Mouse (Mus musculus) testis, postnatal 14 days (tissue): ENCODE results near the gene Cebpg.

Source experiments
- DNase-seq: peaks from one replicate; pipeline ENCODE4 v3.0.0; 2021; ENCODE audit warnings: low spot score

Gene Cebpg

GRCm38 (mm10) chr7:35056436-35056864, at the start of gene Cebpg:
Gene Cebpg (minus strand): TSS chr7:35056573.
- DNase-seq: peak; percentile 95

DNA sequence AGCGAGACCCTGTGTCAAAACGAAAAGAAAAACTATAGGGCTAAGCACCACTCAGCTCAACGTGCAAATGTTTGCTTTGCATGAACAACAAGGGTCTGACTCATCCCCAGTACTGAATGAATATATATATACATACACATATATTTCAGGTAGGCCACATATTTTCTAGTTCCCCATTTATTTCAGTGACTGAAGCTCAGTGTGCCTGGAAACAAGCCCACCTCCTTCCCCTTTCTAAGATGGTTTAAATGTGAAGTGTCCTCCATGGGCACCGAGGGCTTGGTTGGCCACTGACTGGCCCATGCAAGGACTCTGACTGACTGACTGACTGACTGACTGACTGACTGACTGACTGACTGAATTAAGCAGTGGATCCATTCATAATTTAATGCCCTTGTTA, 43.2 kb upstream of the Cebpg start:
- no peak for DNase-seq

DNA sequence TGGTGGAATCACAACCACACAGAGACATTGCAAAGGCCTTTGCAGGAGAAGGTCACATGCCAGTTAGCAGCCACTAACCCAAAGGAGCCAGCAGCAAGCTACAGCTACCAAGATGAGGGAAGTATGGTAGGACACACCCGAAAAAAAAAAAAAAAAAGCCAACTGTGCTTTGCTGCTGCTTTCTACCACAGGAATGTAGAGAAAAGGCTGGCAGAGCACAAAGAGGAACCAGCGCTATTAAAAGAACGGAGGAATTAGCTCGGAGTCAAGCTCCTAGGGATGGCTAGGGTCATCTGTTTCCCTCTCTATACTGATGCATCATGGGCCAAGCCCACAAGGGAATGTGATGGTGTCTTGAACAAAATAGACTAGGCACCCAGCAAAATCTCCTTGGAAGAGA, 42.4 kb upstream of the Cebpg start:
- DNase-seq: no peak

- no peak for DNase-seq
Observed at GRCm38 (mm10) chr7:35094975-35095678, 38.8 kb upstream of the Cebpg start.

DNA sequence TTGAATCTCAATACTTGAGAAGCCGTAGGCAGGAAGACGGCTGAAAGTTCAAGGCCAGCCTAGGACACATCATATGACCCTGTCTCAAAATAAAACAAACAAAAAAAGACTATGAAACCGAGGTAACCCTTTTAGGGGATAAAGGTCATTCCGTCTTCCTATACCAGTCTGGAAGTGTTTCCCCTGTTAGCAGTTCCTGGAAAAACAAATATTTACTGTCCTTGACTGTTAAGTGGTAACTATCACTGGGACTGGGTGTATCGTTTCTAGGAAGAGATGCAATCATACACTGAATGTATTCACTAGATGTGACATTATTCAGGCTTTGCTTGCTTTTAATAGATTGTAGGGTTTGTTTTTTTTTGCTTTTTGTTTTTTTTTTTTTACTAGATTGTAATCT, 34.2 kb upstream of the Cebpg start:
- no peak for DNase-seq

DNA sequence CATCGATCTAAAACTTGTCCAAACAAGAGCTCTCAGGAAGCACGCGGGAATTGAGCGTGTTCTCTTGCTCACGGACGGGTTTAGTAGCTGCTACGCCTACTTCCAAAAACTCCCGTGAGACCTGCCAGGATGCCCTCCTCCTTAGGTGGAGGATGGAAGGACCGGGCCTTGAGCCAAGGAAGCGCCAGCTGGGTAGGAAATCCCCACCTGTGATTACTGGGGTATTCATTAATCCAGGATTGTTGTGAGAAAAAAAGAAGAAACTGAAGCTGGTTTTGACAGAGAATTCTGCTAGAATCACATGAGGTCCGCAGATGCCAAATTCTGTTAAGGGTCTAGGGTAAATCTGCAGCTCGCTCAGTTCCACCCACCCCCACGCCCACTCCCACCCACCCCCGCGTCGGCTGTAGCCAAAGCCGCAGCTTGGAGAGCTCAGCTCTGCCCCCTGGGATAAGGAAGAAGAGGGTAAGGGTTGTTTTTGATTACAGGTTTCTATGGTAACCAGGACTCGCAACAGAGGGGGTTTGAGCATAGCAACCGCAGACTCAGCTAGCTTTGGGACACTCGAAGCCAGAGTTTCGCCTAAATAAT, 30.0 kb upstream of the Cebpg start:
- peak; percentile 25 for DNase-seq

DNA sequence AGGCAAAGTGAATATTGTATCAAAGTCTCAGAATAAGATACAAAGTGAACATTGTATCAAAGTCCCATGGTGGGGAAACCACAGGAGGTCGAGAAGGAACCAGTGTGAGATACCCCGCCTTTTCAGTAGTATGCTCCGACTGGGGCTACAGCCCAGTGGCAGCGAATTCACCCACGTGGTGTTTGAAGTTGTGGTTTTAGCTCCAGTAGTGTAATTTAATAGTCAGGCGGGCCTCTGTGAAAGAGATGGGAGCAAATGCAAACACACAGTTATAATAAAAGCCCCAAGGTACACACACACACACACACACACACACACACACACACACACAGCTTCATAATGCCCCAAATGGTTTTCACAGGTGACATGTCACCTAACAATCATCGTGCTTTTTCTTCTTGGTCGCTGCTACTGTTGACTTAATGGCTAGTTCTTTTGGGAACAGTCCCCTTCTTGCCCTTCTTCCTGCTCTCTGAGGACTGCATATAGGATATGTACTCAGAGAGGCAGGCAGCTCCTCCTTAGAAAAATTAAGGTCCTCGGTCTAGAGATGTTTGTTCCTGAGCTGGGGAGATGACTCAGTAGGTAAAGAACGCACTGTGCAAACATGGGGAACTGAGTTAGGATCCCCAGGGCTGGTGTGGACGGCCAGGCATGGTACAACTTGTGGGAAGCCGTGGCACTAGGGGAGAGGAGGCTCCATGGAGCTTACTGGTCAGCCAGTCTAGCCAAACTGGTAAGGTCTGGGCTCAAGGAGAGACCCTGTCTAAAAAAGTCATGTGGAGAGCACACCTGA, 28.4 kb upstream of the Cebpg start:
- DNase-seq: peak; percentile 24

- no peak for DNase-seq
Observed at GRCm38 (mm10) chr7:35081406-35082104, 25.2 kb upstream of the Cebpg start.

- DNase-seq: no peak
Observed at GRCm38 (mm10) chr7:35080843-35081338, 24.5 kb upstream of the Cebpg start.

DNA sequence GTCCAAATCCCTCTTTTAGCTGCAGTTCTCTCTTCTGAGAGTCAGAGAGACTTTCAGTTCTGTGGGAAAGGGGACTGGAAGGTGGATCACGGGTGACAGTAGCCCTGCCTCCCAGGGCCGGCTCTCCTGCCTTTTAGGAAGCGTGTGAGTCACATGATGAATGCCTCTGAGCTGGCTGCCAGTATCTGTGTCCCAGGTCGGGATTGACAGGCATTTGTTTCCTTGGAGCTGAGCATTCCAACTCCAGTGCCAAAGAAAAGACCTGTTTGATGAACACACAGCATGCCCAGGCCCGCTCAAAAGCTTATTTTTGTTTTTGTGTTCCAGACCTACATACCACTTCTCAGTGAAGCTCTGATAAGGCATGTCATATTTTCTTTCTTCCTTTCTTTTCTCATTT, 20.3 kb upstream of the Cebpg start:
- no peak for DNase-seq

GRCm38 (mm10) chr7:35066640-35067212, 10.4 kb upstream of the Cebpg start:
- no peak for DNase-seq

GRCm38 (mm10) chr7:35065958-35066357, 9.6 kb upstream of the Cebpg start:
- DNase-seq: no peak

DNA sequence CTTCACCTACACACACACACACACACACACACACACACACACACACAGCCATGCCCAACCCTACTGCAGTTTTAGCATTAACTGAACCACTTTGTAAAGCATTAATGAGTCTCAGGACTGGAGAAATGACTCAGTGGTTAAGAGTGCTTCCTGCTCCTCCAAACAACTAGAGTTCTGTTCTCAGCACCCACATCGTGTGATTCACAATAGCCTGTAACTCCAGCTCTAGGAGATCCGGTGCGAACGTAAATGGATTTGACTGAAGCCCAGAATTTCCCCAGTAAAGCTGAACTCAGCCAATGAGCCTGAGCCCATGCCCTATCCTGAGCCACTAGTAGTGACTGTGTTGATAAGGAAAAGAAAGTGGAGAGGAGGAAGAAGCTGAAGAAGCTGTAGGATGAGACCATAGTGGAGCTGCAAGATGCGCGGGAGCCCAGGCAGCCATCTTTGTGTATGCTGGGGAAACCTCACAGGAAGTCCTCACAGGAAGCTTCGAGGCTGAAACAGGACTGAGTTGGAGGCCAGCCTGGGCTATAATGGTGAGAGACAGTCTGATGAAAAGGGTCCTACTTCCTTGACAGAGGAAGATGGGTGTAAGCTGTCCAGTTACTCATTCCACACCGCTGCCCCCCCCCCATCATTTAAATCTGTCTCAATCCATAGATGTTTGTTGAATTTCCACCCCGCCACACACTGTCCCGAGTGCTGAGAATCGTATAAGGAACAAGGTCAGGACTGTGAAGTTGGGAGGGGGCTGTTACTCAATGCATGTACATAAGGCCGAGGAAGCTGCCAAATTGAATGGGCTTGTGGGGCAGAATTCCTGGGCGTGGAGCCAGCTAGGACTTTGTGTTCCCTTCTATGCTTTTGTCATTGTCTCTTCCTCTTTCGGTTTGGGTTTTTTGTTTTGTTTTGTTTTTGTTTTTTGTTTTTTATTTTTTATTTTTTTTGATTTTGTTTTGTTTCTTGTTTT, 8.2 kb upstream of the Cebpg start:
- no peak for DNase-seq

- peak; percentile 46 for DNase-seq
Observed at GRCm38 (mm10) chr7:35059467-35059866, 3.1 kb upstream of the Cebpg start.

DNA sequence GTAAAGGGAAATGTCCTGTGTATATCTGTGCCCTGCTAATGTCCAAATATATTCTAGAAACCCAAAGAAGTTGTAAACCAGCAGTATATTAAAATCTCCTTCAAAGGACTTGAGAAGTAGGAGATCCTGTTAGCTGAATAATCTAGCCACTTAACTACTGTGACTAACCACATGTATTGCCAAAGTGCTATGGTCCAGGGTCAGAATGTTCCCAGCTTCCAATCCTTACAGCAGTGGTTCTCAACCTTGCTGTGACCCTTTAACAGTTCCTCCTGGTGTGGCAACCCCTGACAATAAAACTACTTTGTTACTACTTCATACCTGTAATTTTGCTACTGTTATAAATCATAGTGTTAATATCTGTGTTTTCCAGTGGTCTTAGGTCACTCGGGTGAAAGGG, 2.0 kb upstream of the Cebpg start:
- DNase-seq: no peak

DNA sequence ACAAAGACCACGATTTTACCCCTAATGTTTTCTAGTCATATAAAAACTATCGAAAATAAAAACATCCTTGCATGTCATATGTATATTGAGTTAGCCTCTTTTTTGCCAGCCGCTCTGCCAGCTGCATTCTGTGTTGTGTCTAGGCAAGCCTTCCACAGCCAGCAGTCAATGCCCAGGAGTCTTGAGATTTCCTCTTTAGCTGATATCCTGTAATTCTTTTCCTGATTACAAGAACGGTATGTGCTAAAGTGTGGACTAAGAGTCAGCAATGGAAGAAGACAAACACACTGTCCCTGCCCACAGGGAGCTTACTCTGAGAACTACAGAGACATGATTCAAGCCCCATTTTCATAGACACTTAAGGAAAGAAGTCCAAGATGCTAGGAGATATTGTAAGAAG, 1.2 kb upstream of the Cebpg start:
- no peak for DNase-seq

DNA sequence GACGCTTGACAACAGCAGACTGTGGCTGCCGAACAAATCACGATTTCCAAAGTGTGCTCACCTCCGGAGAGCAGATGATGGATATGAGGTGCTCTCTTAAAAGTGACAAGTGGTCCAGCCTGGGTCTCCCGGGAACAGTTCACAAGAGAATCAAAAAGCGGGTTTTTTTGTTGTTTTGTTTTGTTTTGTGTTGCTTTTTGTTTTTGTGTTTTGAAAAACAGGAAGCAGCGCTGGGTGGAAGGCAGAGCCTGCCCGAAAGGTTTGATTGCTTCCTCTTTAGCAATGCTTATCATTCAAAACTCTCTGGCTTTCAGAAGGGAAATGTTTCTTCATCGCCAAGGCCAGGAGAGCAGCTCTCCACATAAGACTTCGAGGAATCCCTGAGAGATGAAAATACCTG, 626 bp upstream of the Cebpg start:
- no peak for DNase-seq

- peak; percentile 71 for DNase-seq
Observed at GRCm38 (mm10) chr7:35055619-35056435, 546 bp downstream of the Cebpg start.

- no peak for DNase-seq
Observed at GRCm38 (mm10) chr7:35054977-35055618, 1.3 kb downstream of the Cebpg start.
